Mouse (Mus musculus) heart, embryonic 16.5 days (tissue): Measurements from ENCODE around the gene Scube3. TPM values are rescaled to one million over a fixed set of nuclear protein-coding genes. Genes with fewer than 3 reads are reported as not detected.

ENCODE experiments used
- ATAC-seq: fragments of 200-750 bp; cut with Nextera tagmentation; replicated peaks from 2 replicates; pipeline ENCODE4 v1.8.0; 2017; ENCODE audit warnings: moderate number of reproducible peaks; ENCODE audit not compliant: insufficient read depth, low FRiP score; ENCODE audit errors: extremely low read depth
- H3K27ac ChIP-seq: fragments of 300-500 bp; sonication (generic); 2 replicates; pipeline ENCODE4 v1.5.1; 2014; ENCODE audit warnings: mild to moderate bottlenecking, low read length, control low read depth, moderate library complexity
- H3K27me3 ChIP-seq: fragments of 300-500 bp; sonication (generic); 2 replicates; pipeline ENCODE4 v1.6.1; 2014; ENCODE audit warnings: low read length, mixed read lengths; ENCODE audit not compliant: control insufficient read depth, insufficient read depth
- H3K36me3 ChIP-seq: fragments of 300-500 bp; sonication (generic); 2 replicates; pipeline ENCODE4 v1.6.1; 2014; ENCODE audit not compliant: control insufficient read depth, insufficient read depth
- H3K4me1 ChIP-seq: fragments of 300-500 bp; sonication (generic); 2 replicates; pipeline ENCODE4 v1.6.1; 2014; ENCODE audit warnings: low read length, mixed read lengths; ENCODE audit not compliant: control insufficient read depth, insufficient read depth
- H3K4me2 ChIP-seq: fragments of 300-500 bp; sonication (generic); 2 replicates; pipeline ENCODE4 v1.6.1; 2014; ENCODE audit warnings: low read depth, mild to moderate bottlenecking, control low read depth, low read length
- H3K4me3 ChIP-seq: fragments of 300-500 bp; sonication (generic); 2 replicates; pipeline ENCODE4 v1.5.1; 2014; ENCODE audit warnings: mild to moderate bottlenecking, control low read depth, low read length
- H3K9ac ChIP-seq: fragments of 300-500 bp; sonication (generic); 2 replicates; pipeline ENCODE4 v1.6.1; 2014; ENCODE audit warnings: low read length, control low read depth
- H3K9me3 ChIP-seq: fragments of 300-500 bp; sonication (generic); replicated peaks from 2 replicates; pipeline ENCODE4 v1.6.1; 2016; ENCODE audit warnings: low read length; ENCODE audit not compliant: control insufficient read depth
- WGBS: fragments of 180-500 bp; shearing (Covaris S2); extraction: QIAGEN DNeasy Blood & Tissue Kit; methylation state at CpG from one replicate; pipeline ENCODE4 v1.1.7; 2014; 5-methylcytosine and 5-hydroxymethylcytosine counted together
- polyA plus RNA-seq: library from polyadenylated mRNA; unstranded; fragments of >200 nt; fragmentation: Nextera tagmentation; extraction: Ambion mirVana; gene quantifications from 2 replicates; pipeline ENCODE4 v1.2.1, GENCODE M21; 2015

Gene Scube3
- polyA plus RNA-seq, 1 experiment from 2014 or later = 0.51 TPM

DNA sequence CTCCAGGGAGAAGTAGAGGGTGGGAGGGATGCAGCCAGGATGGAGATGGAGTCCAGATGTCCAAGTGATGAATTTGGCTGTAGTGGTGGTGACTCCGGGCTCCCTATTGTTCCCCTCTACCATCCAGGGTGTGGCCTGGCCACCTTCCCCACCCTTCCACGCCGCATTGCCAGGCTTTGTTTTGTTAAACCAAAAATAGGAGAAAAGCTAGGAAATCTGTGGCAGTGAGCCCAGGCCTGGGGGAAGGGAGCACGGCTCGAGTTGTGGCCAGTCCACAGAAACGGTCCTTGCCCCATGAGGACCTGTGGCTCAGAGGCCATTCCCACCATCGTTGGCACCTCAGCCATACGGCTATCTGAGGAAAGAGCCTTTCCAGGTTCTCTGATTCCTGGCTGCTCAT lies 13.0 kb downstream of the Scube3 start:
- no peak for ATAC-seq
- Histone ChIP-seq H3K9me3 (no peaks in the 10 kb centered on the region), H3K4me2 (no peak overlapping the region), H3K27ac (no peak overlapping the region), H3K9ac (no peak overlapping the region), H3K36me3 (no peaks in the 10 kb centered on the region), H3K4me1 (no peaks in the 10 kb centered on the region), H3K4me3 (no peak overlapping the region), H3K27me3 (peaks cover 26% of the 10 kb centered on the region)
- WGBS = 76% methylated on average over 8 of the region's 8 CpGs

DNA sequence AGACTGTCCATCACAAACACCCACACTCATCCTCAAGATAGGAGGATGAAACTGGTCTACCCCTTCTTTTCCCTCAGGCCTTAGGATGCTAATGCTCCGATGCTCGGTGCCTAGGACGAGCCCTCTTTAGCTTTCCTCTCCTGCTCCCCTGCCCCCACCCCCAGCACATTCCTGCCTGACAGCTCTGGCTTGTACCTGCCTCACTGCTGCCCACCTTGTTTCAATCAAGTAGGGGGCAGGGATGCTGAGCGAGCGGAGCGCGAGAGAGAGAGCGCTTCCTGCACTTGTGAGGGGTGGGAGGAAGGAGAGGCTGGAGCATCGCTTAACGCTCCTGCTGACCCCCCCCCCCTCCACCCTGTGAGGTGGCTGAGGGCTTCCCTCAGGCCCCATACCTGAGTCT lies 18.4 kb downstream of the Scube3 start:
- WGBS = 13% methylated on average over 10 of the region's 10 CpGs
- no peak overlapping the region for H3K4me2 ChIP-seq
- H3K4me3 ChIP-seq = no peak overlapping the region
- peaks cover 11% of the 10 kb centered on the region for H3K4me1 ChIP-seq
- ATAC-seq = no peak
- no peak overlapping the region for H3K9ac ChIP-seq
- H3K27me3 ChIP-seq = peaks cover 34% of the 10 kb centered on the region
- no peaks in the 10 kb centered on the region for H3K36me3 ChIP-seq
- H3K9me3 ChIP-seq = no peaks in the 10 kb centered on the region
- no peak overlapping the region for H3K27ac ChIP-seq

DNA sequence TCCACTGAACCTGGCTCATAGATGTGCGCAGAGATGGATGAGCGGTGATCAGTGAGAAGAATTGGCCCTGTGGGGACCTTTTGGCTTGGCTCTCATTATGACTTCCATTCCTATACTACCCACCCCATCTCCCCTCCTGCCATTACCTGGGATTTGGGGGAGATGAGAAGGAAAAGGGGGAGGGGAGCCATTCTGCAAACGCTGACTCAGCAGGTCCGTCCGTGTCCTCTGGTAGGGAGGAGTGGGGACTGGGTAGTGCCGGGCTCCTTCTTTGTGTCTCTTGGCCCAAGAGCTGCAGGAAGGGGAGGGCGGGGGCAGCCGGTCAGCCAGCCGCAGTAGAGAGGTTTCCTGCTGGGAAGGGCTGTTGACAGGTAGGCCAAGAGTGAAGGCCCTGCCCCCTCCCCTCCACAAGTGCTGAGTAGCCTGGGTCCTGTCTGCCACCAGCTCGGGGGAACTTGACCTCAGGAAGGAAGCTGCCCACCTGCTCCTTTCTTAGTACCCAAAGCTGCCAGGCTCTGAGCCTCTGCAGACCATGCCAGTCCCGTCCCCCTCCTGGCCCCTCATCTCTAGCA lies 19.5 kb downstream of the Scube3 start:
- Histone ChIP-seq H3K9ac (no peak overlapping the region), H3K27ac (no peak overlapping the region), H3K27me3 (peaks cover 32% of the 10 kb centered on the region), H3K4me2 (no peak overlapping the region), H3K36me3 (no peaks in the 10 kb centered on the region), H3K9me3 (no peaks in the 10 kb centered on the region), H3K4me3 (no peak overlapping the region), H3K4me1 (peaks cover 11% of the 10 kb centered on the region)
- whole genome bisulfite sequencing = 15% methylated on average over 11 of the region's 11 CpGs
- ATAC-seq = peak; percentile 32; the same call in 1 of the 2 replicates

DNA sequence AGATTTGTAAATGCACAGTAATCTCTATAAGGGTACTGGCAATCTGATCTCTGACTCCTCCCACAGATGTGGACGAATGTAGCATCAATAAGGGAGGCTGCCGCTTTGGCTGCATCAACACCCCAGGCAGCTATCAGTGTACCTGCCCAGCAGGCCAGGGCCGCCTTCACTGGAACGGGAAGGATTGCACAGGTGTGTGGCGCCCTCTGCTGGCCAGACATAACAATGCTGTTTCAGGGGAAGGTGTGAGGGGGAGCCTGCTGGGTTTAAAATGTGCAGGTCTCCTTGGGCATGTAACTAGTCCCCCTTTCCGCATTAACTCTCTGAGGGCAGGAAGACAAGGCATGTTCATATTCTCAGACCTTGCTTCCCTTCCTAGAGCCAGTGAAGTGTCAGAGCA lies 21.7 kb downstream of the Scube3 start:
- peaks cover 30% of the 10 kb centered on the region for H3K27me3 ChIP-seq
- H3K4me3 ChIP-seq = no peak overlapping the region
- H3K36me3 ChIP-seq = no peaks in the 10 kb centered on the region
- no peak overlapping the region for H3K4me2 ChIP-seq
- 5% methylated on average over 6 of the region's 6 CpGs for WGBS
- peaks cover 11% of the 10 kb centered on the region for H3K4me1 ChIP-seq
- no peak overlapping the region for H3K27ac ChIP-seq
- no peaks in the 10 kb centered on the region for H3K9me3 ChIP-seq
- ATAC-seq = 0 out of 2 replicates have a peak, but pooled peaks have one; percentile 44
- no peak overlapping the region for H3K9ac ChIP-seq

DNA sequence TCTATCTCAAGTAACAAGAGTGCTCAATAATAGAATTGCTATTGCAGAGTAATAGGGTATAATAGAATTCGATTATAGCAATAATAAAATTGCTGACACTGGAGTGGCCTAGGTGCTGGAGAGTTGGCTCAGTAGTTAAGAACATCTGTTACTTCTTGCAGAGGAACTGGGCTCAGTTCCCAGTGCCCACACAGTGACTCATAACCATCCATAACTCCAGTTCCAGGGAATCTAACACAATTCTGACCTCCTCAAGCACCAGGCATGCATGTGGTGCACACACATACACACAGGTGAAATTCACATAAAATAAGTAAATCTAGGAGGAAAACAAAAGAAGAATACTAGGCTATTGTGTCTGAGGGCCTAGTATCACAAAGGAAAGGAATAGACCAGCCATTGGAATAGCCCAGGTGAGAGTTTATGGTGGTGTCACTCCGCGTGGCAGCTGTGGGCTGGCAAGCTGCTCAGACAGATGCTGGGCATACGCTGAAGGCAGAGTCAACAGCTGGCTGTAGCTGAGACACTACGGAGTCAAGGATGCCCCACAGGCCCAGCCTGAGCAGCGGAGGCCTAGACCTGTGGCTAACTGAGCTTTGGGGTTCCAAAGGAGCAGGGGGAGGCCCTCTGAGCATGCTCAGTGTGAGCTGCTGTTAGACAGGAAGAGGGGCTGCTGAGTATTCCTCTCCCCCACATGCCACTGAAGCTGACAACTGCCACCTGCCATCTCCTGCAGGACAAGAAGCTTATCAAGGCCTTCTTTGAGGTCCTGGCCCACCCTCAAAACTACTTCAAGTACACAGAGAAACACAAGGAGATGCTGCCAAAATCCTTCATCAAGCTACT lies 28.7 kb downstream of the Scube3 start:
- Histone ChIP-seq H3K9ac (no peak overlapping the region), H3K4me2 (no peak overlapping the region), H3K27me3 (peaks cover 5% of the 10 kb centered on the region; the same call in 1 of the 2 replicates), H3K36me3 (no peaks in the 10 kb centered on the region), H3K4me1 (peaks cover 16% of the 10 kb centered on the region), H3K9me3 (no peaks in the 10 kb centered on the region), H3K4me3 (no peak overlapping the region), H3K27ac (no peak overlapping the region)
- 86% methylated on average over 6 of the region's 6 CpGs for WGBS
- ATAC-seq = no peak

DNA sequence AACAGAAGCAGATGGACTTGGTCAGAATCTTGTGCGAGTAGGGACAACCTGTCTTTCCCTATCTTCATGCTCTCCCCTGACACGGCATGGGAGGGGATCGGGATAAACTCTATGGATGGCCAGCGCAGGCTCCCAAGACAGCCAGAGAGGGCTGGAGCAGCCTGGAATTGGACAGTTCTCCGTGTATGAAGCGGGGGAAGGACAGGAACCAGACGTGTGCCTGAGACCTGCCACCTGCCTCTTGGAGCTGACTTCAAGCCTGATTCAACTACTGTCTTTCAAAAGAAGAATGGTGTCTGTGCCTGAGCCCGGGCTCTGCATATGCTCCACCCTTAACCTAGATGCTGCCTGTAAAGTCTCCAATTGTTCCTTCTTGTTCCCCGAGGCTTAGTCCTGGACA lies 30.7 kb downstream of the Scube3 start:
- no peaks in the 10 kb centered on the region for H3K9me3 ChIP-seq
- peaks cover 22% of the 10 kb centered on the region for H3K4me1 ChIP-seq
- no peak overlapping the region for H3K4me2 ChIP-seq
- peaks cover 3% of the 10 kb centered on the region; the same call in 1 of the 2 replicates for H3K27me3 ChIP-seq
- H3K27ac ChIP-seq = no peak overlapping the region
- 32% methylated on average over 9 of the region's 9 CpGs for WGBS
- no peak overlapping the region for H3K4me3 ChIP-seq
- no peaks in the 10 kb centered on the region for H3K36me3 ChIP-seq
- ATAC-seq = no peak
- peak overlapping the region; percentile 24; the same call in 1 of the 2 replicates for H3K9ac ChIP-seq

DNA sequence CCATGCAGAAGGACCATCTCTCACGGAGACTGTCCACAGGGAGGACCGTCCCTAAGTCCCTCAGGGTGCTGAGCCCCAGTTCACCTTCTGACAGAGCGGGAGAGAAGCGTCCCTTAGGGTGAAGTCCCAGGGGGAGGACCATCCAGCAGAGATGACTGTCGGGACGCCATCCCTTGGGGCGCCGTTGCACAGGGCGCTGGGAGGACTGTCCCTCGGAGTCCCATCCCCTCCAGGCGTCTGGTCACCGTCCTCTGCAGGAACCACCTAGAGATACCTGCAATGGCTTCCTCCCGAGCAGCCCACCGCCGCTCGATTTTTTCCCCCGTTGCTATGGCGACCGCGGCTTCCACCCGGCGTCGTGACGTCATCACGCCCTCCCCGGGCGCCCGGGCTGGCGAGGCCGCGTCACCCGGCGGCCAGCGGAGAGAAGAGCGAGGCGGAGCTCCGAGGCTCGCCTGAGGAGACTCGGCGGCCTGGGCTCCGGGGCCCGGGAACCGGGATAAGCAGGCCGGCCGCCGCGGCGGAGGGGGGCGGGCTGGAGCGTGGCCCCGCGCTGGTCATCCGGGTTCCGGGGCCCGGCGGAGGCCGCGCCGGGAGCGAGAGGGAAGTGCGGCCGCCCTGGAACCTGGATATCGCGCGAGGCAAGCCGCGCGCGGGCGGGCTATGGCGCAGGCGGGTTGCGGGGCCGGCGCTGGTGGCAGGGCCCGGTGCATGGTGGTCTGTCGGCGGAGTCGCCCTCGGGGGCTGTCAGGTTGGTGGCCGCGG lies 35.0 kb downstream of the Scube3 start, which contains the start of gene Zfp523:
TSS of gene Zfp523 (plus strand) at position 355 of the 765 bp plus-strand sequence.
- peak within 1 kb of the TSS; percentile 82 for H3K4me3 ChIP-seq
- H3K36me3 ChIP-seq = no peaks in the 10 kb centered on the region
- H3K4me2 ChIP-seq = peak within 1 kb of the TSS; percentile 63
- H3K9me3 ChIP-seq = no peaks in the 10 kb centered on the region
- H3K27ac ChIP-seq = peak within 1 kb of the TSS; percentile 88
- H3K9ac ChIP-seq = peak within 1 kb of the TSS; percentile 95
- peak; percentile 84 for ATAC-seq
- no peaks in the 10 kb centered on the region for H3K27me3 ChIP-seq
- H3K4me1 ChIP-seq = peaks cover 55% of the 10 kb centered on the region
- WGBS = under 1% methylated on average over 81 of the region's 82 CpGs

DNA sequence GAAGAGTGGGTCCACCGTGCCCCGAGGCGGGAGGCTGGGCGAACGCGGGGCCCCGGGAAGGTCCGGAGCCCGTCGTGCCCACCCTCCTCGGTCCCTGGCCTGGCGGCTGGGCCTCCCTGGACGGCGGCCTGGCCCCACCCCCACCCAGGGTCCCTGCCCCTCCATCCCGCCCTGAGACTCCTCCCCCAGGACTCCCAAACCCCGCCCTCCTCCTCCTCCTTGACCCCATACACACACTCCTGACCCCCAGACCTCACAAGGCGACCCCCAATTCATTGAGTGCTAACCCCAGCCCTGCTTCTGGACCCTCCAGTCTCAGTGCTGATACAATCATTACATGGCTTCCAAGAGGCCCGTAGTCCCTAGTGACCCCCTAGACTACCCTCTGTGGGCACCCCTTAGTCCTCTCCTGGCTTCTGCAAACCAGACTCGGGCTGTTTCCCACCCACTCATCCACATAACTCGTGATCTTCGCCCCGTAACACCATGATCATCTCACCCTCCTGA lies 35.7 kb downstream of the Scube3 start:
- Histone ChIP-seq H3K9me3 (no peaks in the 10 kb centered on the region), H3K4me2 (peak overlapping the region; percentile 63), H3K36me3 (no peaks in the 10 kb centered on the region), H3K9ac (peak overlapping the region; percentile 95), H3K27ac (peak overlapping the region; percentile 88), H3K27me3 (no peaks in the 10 kb centered on the region), H3K4me3 (peak overlapping the region; percentile 82), H3K4me1 (peaks cover 54% of the 10 kb centered on the region)
- peak; percentile 69 for ATAC-seq
- 13% methylated on average over 14 of the region's 22 CpGs for WGBS
